Mouse (Mus musculus) C2C12 (cell line): ENCODE measurements around the gene Olfr576. TPM values are rescaled to one million over a fixed set of nuclear protein-coding genes. Genes with fewer than 3 reads are reported as not detected.

Experiments
- H3K27me3 ChIP-seq: one replicate; pipeline ENCODE4 v1.6.1; 2011; ENCODE audit not compliant: control insufficient read depth, insufficient read depth, insufficient read length
- H3K36me3 ChIP-seq: one replicate; pipeline ENCODE4 v1.6.1; 2011; ENCODE audit not compliant: control insufficient read depth, insufficient read depth
- H3K4me3 ChIP-seq: one replicate; pipeline ENCODE4 v1.5.1; 2011; ENCODE audit warnings: mild to moderate bottlenecking, control low read depth; ENCODE audit not compliant: poor library complexity, insufficient read depth, severe bottlenecking
- H3K79me2 ChIP-seq: one replicate; pipeline ENCODE4 v1.6.1; 2011; ENCODE audit not compliant: control insufficient read depth, insufficient read depth
- H3K79me3 ChIP-seq: one replicate; pipeline ENCODE4 v1.6.1; 2011; ENCODE audit warnings: low read depth, control low read depth
- H3ac ChIP-seq: one replicate; pipeline ENCODE3; 2011; ENCODE audit warnings: low read depth; ENCODE audit not compliant: control insufficient read depth, insufficient read length
- CEBPB ChIP-seq: IDR thresholded peaks from one replicate; pipeline ENCODE4 v1.6.1; 2011; ENCODE audit warnings: low read depth, mild to moderate bottlenecking, control low read depth, moderate library complexity
- CTCF ChIP-seq: IDR thresholded peaks from one replicate; pipeline ENCODE4 v1.5.1; 2011; ENCODE audit not compliant: control insufficient read depth, insufficient read depth, insufficient read length
- FOSL1 ChIP-seq: IDR thresholded peaks from one replicate; pipeline ENCODE4 v1.8.0; 2011; ENCODE audit warnings: mild to moderate bottlenecking, low read length; ENCODE audit not compliant: poor library complexity, insufficient read depth, severe bottlenecking
- MAX ChIP-seq: IDR thresholded peaks from one replicate; pipeline ENCODE4 v1.6.1; 2011; ENCODE audit warnings: mild to moderate bottlenecking, control low read depth
- MYOD1 ChIP-seq: IDR thresholded peaks from one replicate; pipeline ENCODE4 v1.6.1; 2011; ENCODE audit warnings: low read depth; ENCODE audit not compliant: control insufficient read depth, insufficient read length
- MYOG ChIP-seq: IDR thresholded peaks from one replicate; pipeline ENCODE4 v1.6.1; 2011; ENCODE audit not compliant: control insufficient read depth, insufficient read length; ENCODE audit errors: extremely low read depth
- USF1 ChIP-seq: IDR thresholded peaks from one replicate; pipeline ENCODE4 v1.6.1; 2011; ENCODE audit warnings: low read depth, mild to moderate bottlenecking, control low read depth, moderate library complexity
- polyA plus RNA-seq: library from polyadenylated mRNA; unstranded; fragments of >200 nt; fragmentation: generic; extraction: Trizol; gene quantifications from one replicate; pipeline ENCODE4 v1.2.1, GENCODE M21; 2012; ENCODE audit warnings: missing spikeins

Olfr576 gene
- polyA plus RNA-seq, 1 experiment = not detected

- no peaks in the 10 kb centered on the region for H3K27me3 ChIP-seq
- H3K36me3 ChIP-seq = no peaks in the 10 kb centered on the region
- no peaks in the 10 kb centered on the region for H3K79me3 ChIP-seq
- no peaks in the 10 kb centered on the region for H3K79me2 ChIP-seq
- no peak for TF ChIP-seq USF1
- TF ChIP-seq CEBPB = no peak
- no peak for TF ChIP-seq MYOD1
- H3K4me3 ChIP-seq = no peak within 1 kb of the TSS
- no peak within 1 kb of the TSS for H3ac ChIP-seq
Measured at GRCm38 (mm10) chr7:102958593-102958992, 3.9 kb upstream of the Olfr576 start, which contains the start of gene Olfr575. Olfr575 (minus strand) TSS chr7:102958775.

GRCm38 (mm10) chr7:102974399-102974798 lies 11.9 kb downstream of the Olfr576 start:
- no peaks in the 10 kb centered on the region for H3K36me3 ChIP-seq
- H3K27me3 ChIP-seq = no peaks in the 10 kb centered on the region
- no peaks in the 10 kb centered on the region for H3K79me2 ChIP-seq
- H3K79me3 ChIP-seq = no peaks in the 10 kb centered on the region
- H3ac ChIP-seq = no peak overlapping the region
- no peak overlapping the region for H3K4me3 ChIP-seq
- TF ChIP-seq USF1 (no peak), FOSL1 (no peak), MAX (no peak), CTCF (no peak), MYOG (no peak), MYOD1 (no peak), CEBPB (no peak)

- no peaks in the 10 kb centered on the region for H3K36me3 ChIP-seq
- H3ac ChIP-seq = no peak within 1 kb of the TSS
- H3K27me3 ChIP-seq = no peaks in the 10 kb centered on the region
- no peaks in the 10 kb centered on the region for H3K79me3 ChIP-seq
- no peak within 1 kb of the TSS for H3K4me3 ChIP-seq
- TF ChIP-seq MYOG = no peak
- no peak for TF ChIP-seq USF1
- TF ChIP-seq CTCF = no peak
- no peak for TF ChIP-seq FOSL1
- no peak for TF ChIP-seq MYOD1
- TF ChIP-seq CEBPB = no peak
- no peak for TF ChIP-seq MAX
- no peaks in the 10 kb centered on the region for H3K79me2 ChIP-seq
Measured at GRCm38 (mm10) chr7:102975843-102976242, 13.4 kb downstream of the Olfr576 start, which contains the start of gene Olfr577. Olfr577 (minus strand) TSS chr7:102975943.

GRCm38 (mm10) chr7:102989224-102989623 lies 26.8 kb downstream of the Olfr576 start, which contains the start of gene Olfr578:
Olfr578 (minus strand) TSS chr7:102989324.
- Histone ChIP-seq H3K79me2 (no peaks in the 10 kb centered on the region), H3K79me3 (no peaks in the 10 kb centered on the region), H3K4me3 (no peak within 1 kb of the TSS), H3ac (no peak within 1 kb of the TSS), H3K36me3 (no peaks in the 10 kb centered on the region), H3K27me3 (no peaks in the 10 kb centered on the region)
- TF ChIP-seq FOSL1 (no peak), MAX (no peak), CEBPB (no peak), MYOG (no peak), MYOD1 (no peak), USF1 (no peak), CTCF (no peak)

Other genes with a start within 250 kb of the Olfr576 start
- gene Olfr33, start 243.6 kb upstream of the Olfr576 start, polyA plus RNA-seq = not detected
- gene Olfr559, start 235.2 kb upstream of the Olfr576 start, polyA plus RNA-seq = not detected
- gene Olfr560, start 203.3 kb upstream of the Olfr576 start, polyA plus RNA-seq = not detected
- not detected for gene Olfr78, start 203.2 kb upstream of the Olfr576 start, polyA plus RNA-seq
- gene Olfr561, start 191.4 kb upstream of the Olfr576 start, polyA plus RNA-seq = not detected
- gene Olfr564, start 159.2 kb upstream of the Olfr576 start, polyA plus RNA-seq = not detected
- gene Olfr566, start 103.9 kb upstream of the Olfr576 start, polyA plus RNA-seq = not detected
- gene Olfr568, start 85.5 kb upstream of the Olfr576 start, polyA plus RNA-seq = not detected
- gene Olfr569, start 71.8 kb upstream of the Olfr576 start, polyA plus RNA-seq = not detected
- gene Olfr570, start 68.1 kb upstream of the Olfr576 start, polyA plus RNA-seq = not detected
- not detected for gene Olfr571, start 45.1 kb upstream of the Olfr576 start, polyA plus RNA-seq
- gene Olfr572, start 38.3 kb upstream of the Olfr576 start, polyA plus RNA-seq = not detected
- gene Olfr573-ps1, start 20.1 kb upstream of the Olfr576 start, polyA plus RNA-seq = not detected
- not detected for gene Olfr574, start 14.2 kb upstream of the Olfr576 start, polyA plus RNA-seq
- gene Olfr575, start 3.9 kb upstream of the Olfr576 start, polyA plus RNA-seq = not detected
- not detected for gene Olfr577, start 13.3 kb downstream of the Olfr576 start, polyA plus RNA-seq
- not detected for gene Olfr578, start 26.7 kb downstream of the Olfr576 start, polyA plus RNA-seq
- not detected for gene Olfr582, start 75.4 kb downstream of the Olfr576 start, polyA plus RNA-seq
- not detected for gene Olfr583, start 88.6 kb downstream of the Olfr576 start, polyA plus RNA-seq
- not detected for gene Olfr584, start 119.2 kb downstream of the Olfr576 start, polyA plus RNA-seq
- gene Olfr585, start 135.1 kb downstream of the Olfr576 start, polyA plus RNA-seq = not detected
- not detected for gene Olfr586, start 163.0 kb downstream of the Olfr576 start, polyA plus RNA-seq
- not detected for gene Olfr588-ps1, start 178.2 kb downstream of the Olfr576 start, polyA plus RNA-seq
- not detected for gene Olfr589, start 193.7 kb downstream of the Olfr576 start, polyA plus RNA-seq
- gene Olfr591, start 215.7 kb downstream of the Olfr576 start, polyA plus RNA-seq = not detected
- not detected for gene Olfr592, start 222.1 kb downstream of the Olfr576 start, polyA plus RNA-seq
- not detected for gene Olfr593, start 249.2 kb downstream of the Olfr576 start, polyA plus RNA-seq